ENCODE assay signal across 17 mouse cellular contexts in the genomic region with DNA sequence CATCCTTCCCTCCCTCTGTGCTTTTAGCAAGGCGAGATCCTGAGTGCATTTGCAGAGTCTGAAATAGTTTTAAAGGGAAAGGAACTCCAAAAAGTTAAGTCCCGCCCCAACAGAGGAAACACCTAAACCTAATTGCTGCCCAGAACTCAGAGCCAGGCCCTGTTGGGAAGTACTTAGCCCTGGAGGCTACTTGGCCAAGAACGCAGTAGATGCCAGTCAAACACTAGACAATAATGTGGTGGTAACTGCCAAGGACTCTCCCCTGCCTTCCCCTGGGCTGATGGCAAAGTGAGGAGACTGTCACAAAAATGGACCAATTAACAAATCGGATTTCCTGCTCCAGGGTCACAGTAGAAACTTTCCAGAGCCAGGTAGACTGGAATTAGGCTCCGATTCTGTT. TPM values are rescaled to one million over a fixed set of nuclear protein-coding genes. Genes with fewer than 3 reads are reported as not detected.
DNase-seq lines count a peak whose midpoint lies in the region; ATAC-seq and TF ChIP-seq lines count a peak whose summit lies in the region.
"Had no signal": no experiment of that assay in that cellular context is flagged by ENCODE, and none has a peak within 500 bp of the region (broad histone marks: within the 10 kb centered on the region; RNA-seq: fewer than 3 reads in every experiment).

No protein-coding gene starts in this region.

- peaks cover 60% of the 10 kb centered on the region for H3K4me1 ChIP-seq in embryonic facial prominence, embryonic 13.5 days
- H3K4me1 ChIP-seq in liver, embryonic 14.5 days (replicated peaks; ENCODE audit: control insufficient read depth in 2 of 2, insufficient read depth in 2 of 2, low read length in 1 of 2), result peaks cover 30 to 39% of the 10 kb centered on the region in 2 experiments
- peaks cover 19% of the 10 kb centered on the region for H3K4me1 ChIP-seq in forebrain, embryonic 15.5 days

- no peak for TF ChIP-seq EP300 in liver, embryonic 14.5 days (IDR thresholded peaks at IDR 0.05; ENCODE audit: low read depth)

- peaks cover 59% of the 10 kb centered on the region for H3K79me2 ChIP-seq in C2C12 (ENCODE audit: control insufficient read depth, insufficient read depth)

- no peaks in the 10 kb centered on the region for H3K27me3 ChIP-seq in C2C12 (ENCODE audit: control insufficient read depth, insufficient read depth, insufficient read length)
- H3K27me3 ChIP-seq in embryonic facial prominence, embryonic 13.5 days, result no peaks in the 10 kb centered on the region
- H3K27me3 ChIP-seq in liver, embryonic 14.5 days (ENCODE audit: control insufficient read depth, insufficient read depth, low read length), result no peaks in the 10 kb centered on the region
- no peaks in the 10 kb centered on the region for H3K27me3 ChIP-seq in forebrain, embryonic 15.5 days
- H3K27me3 ChIP-seq: hindbrain, embryonic 15.5 days had no signal

- H3ac ChIP-seq in C2C12 (ENCODE audit: control insufficient read depth, insufficient read length, low read depth), result peak overlapping the region; percentile 32

- TF ChIP-seq CTCF in C2C12 (IDR thresholded peaks at IDR 0.05; ENCODE audit: control insufficient read depth, insufficient read depth, insufficient read length), result no peak
- no peak for TF ChIP-seq CTCF in liver, embryonic 14.5 days (IDR thresholded peaks at IDR 0.05; ENCODE audit: low read depth)

- no peaks in the 10 kb centered on the region for H3K36me3 ChIP-seq in C2C12 (ENCODE audit: control insufficient read depth, insufficient read depth)
- H3K36me3 ChIP-seq in embryonic facial prominence, embryonic 13.5 days, result no peaks in the 10 kb centered on the region
- no peaks in the 10 kb centered on the region for H3K36me3 ChIP-seq in liver, embryonic 14.5 days (replicated peaks; ENCODE audit: control insufficient read depth, insufficient read depth, low read depth)
- no peaks in the 10 kb centered on the region for H3K36me3 ChIP-seq in forebrain, embryonic 15.5 days
- H3K36me3 ChIP-seq: hindbrain, embryonic 15.5 days had no signal

- peaks cover 16% of the 10 kb centered on the region for H3K79me3 ChIP-seq in C2C12 (ENCODE audit: low read depth)

- ATAC-seq in embryonic facial prominence, embryonic 13.5 days (ENCODE audit: insufficient number of reproducible peaks, insufficient read depth, low FRiP score, low TSS enrichment, low read depth), result no peak
- ATAC-seq in liver, embryonic 14.5 days (ENCODE audit: insufficient read depth), result no peak
- ATAC-seq in forebrain, embryonic 15.5 days (replicated peaks), result no peak

- WGBS in embryonic facial prominence, embryonic 13.5 days, result 66% methylated on average over 5 of the region's 5 CpGs
- 78% methylated on average over 5 of the region's 5 CpGs for WGBS in liver, embryonic 14.5 days (ENCODE audit: insufficient replicate concordance)
- 79% methylated on average over 5 of the region's 5 CpGs for WGBS in forebrain, embryonic 15.5 days

- H3K27ac ChIP-seq in embryonic facial prominence, embryonic 13.5 days, result peak overlapping the region; percentile 73; the same call in 1 of the 2 replicates
- H3K27ac ChIP-seq in liver, embryonic 14.5 days, result peak overlapping the region; percentile 10; the same call in 1 of the 2 replicates
- no peak overlapping the region for H3K27ac ChIP-seq in forebrain, embryonic 15.5 days (replicated peaks)

- H3K4me3 ChIP-seq in C2C12 (ENCODE audit: insufficient read depth, poor library complexity, severe bottlenecking), result peak overlapping the region; percentile 50
- H3K4me3 ChIP-seq in embryonic facial prominence, embryonic 13.5 days, result no peak overlapping the region
- H3K4me3 ChIP-seq in liver, embryonic 14.5 days (ENCODE audit: insufficient read depth in 1 of 2, low read depth in 2 of 2, low read length in 2 of 2), result peak overlapping the region; percentile 65 to 73
- H3K4me3 ChIP-seq in forebrain, embryonic 15.5 days, result no peak overlapping the region
- H3K4me3 ChIP-seq: left cerebral cortex, adult 2 months had no signal

- H3K9ac ChIP-seq in embryonic facial prominence, embryonic 13.5 days, result peak overlapping the region; percentile 36; the same call in 1 of the 2 replicates
- H3K9ac ChIP-seq in liver, embryonic 14.5 days (replicated peaks), result peak overlapping the region; percentile 81; the same call in 1 of the 2 replicates
- H3K9ac ChIP-seq in forebrain, embryonic 15.5 days (replicated peaks), result no peak overlapping the region
- H3K9ac ChIP-seq: hindbrain, embryonic 15.5 days had no signal

- H3K9me3 ChIP-seq in embryonic facial prominence, embryonic 13.5 days, result no peaks in the 10 kb centered on the region
- H3K9me3 ChIP-seq in liver, embryonic 14.5 days (ENCODE audit: control insufficient read depth, low read length), result no peaks in the 10 kb centered on the region
- H3K9me3 ChIP-seq in forebrain, embryonic 15.5 days, result no peaks in the 10 kb centered on the region
- H3K9me3 ChIP-seq: G1E; hindbrain, embryonic 15.5 days had no signal

- peak; percentile 92 for DNase-seq in heart, adult 11 months
- no peak for DNase-seq in heart, adult 8-10 months (ENCODE audit: low spot score)
- no peak for DNase-seq in liver, embryonic 14.5 days (ENCODE audit: low read depth in 3 of 3, low spot score in 3 of 3)
- no peak for DNase-seq in adrenal gland, postnatal 25 days
- no peak for DNase-seq in testis, postnatal 14 days (ENCODE audit: low spot score)
- DNase-seq: adrenal gland, postnatal 36 days; cerebellum, adult 11 months; kidney, adult 2 months; kidney, postnatal 4 days; right cerebral cortex, postnatal 14 days; thymus, postnatal 36 days had no signal

- H3K4me2 ChIP-seq in embryonic facial prominence, embryonic 13.5 days, result peak overlapping the region; percentile 68
- peak overlapping the region; percentile 92 for H3K4me2 ChIP-seq in liver, embryonic 14.5 days (ENCODE audit: low read depth)
- H3K4me2 ChIP-seq in forebrain, embryonic 15.5 days (replicated peaks), result no peak overlapping the region

TF ChIP-seq in C2C12, 6 proteins besides CTCF, POLR2A, EP300 and RAD21:
- TF ChIP-seq FOSL1 (IDR thresholded peaks at IDR 0.05; ENCODE audit: insufficient read depth, low read length, poor library complexity, severe bottlenecking) (no peak), MYOG (IDR thresholded peaks at IDR 0.05; ENCODE audit: control insufficient read depth, extremely low read depth, insufficient read length) (no peak), USF1 (IDR thresholded peaks at IDR 0.05; ENCODE audit: low read depth) (no peak)

RNA-seq across cellular contexts. Expression of gene Nqo1, which starts 1.1 kb away (rescaled TPM):
- 10 to 100 TPM; 65.1 to 78.9 (median 73.5) TPM for total RNA-seq in heart, adult 8-10 months (2022)
- 142 TPM for polyA plus RNA-seq in C2C12 (2012; fragmentation: generic; extraction: Trizol)
- polyA plus RNA-seq in embryonic facial prominence, embryonic 13.5 days (2015; fragmentation: Nextera tagmentation; extraction: Ambion mirVana), result 21.8 and 25.0 TPM in 2 replicates
- polyA plus RNA-seq in liver, embryonic 14.5 days (2012; rRNA removed), result 6.6 and 6.9 TPM in 2 replicates
- polyA plus RNA-seq in liver, embryonic 14.5 days (2014; fragmentation: Nextera tagmentation; extraction: Ambion mirVana), result 15.1 and 19.0 TPM in 2 replicates
- total RNA-seq in adrenal gland, postnatal 25 days (2021), result 4.6 and 6.2 TPM in 2 replicates
- polyA plus RNA-seq in forebrain, embryonic 15.5 days (2015; fragmentation: Nextera tagmentation; extraction: Ambion mirVana), result 3.9 and 4.0 TPM in 2 replicates

RNA-seq across cellular contexts. Expression of gene Nob1, which starts 23.0 kb away (rescaled TPM):
- 10 to 100 TPM; 18.5 to 27.0 (median 24.6) TPM for total RNA-seq in heart, adult 8-10 months (2022)
- 94.5 TPM for polyA plus RNA-seq in C2C12 (2012; fragmentation: generic; extraction: Trizol)
- polyA plus RNA-seq in embryonic facial prominence, embryonic 13.5 days (2015; fragmentation: Nextera tagmentation; extraction: Ambion mirVana), result 96.8 and 106 TPM in 2 replicates
- polyA plus RNA-seq in liver, embryonic 14.5 days (2012; rRNA removed), result 24.6 and 30.9 TPM in 2 replicates
- 16.0 and 18.5 TPM in 2 replicates for polyA plus RNA-seq in liver, embryonic 14.5 days (2014; fragmentation: Nextera tagmentation; extraction: Ambion mirVana)
- 29.6 and 40.6 TPM in 2 replicates for total RNA-seq in adrenal gland, postnatal 25 days (2021)
- polyA plus RNA-seq in forebrain, embryonic 15.5 days (2015; fragmentation: Nextera tagmentation; extraction: Ambion mirVana), result 79.6 and 85.8 TPM in 2 replicates

RNA-seq across cellular contexts. Expression of gene Wwp2, which starts 34.3 kb away (rescaled TPM):
- 10 to 100 TPM; 22.2 to 25.0 (median 24.2) TPM for total RNA-seq in heart, adult 8-10 months (2022)
- 78.8 TPM for polyA plus RNA-seq in C2C12 (2012; fragmentation: generic; extraction: Trizol)
- polyA plus RNA-seq in embryonic facial prominence, embryonic 13.5 days (2015; fragmentation: Nextera tagmentation; extraction: Ambion mirVana), result 158 and 211 TPM in 2 replicates
- 12.1 and 14.7 TPM in 2 replicates for polyA plus RNA-seq in liver, embryonic 14.5 days (2012; rRNA removed)
- polyA plus RNA-seq in liver, embryonic 14.5 days (2014; fragmentation: Nextera tagmentation; extraction: Ambion mirVana), result 28.0 and 33.7 TPM in 2 replicates
- 23.9 and 44.1 TPM in 2 replicates for total RNA-seq in adrenal gland, postnatal 25 days (2021)
- polyA plus RNA-seq in forebrain, embryonic 15.5 days (2015; fragmentation: Nextera tagmentation; extraction: Ambion mirVana), result 39.4 and 41.5 TPM in 2 replicates

Comparison
In these comparisons a context has a peak if more than half of its experiments do, and no peak if none do; other contexts are left out.
1. H3K4me3 ChIP-seq: peak in C2C12 (single experiment) and liver, embryonic 14.5 days (2 of 2); none in embryonic facial prominence, embryonic 13.5 days (single experiment) and forebrain, embryonic 15.5 days (single experiment).